Mouse (Mus musculus) liver, embryonic 13.5 days (tissue): ENCODE data around the gene Sowahc. TPM values are rescaled to one million over a fixed set of nuclear protein-coding genes. Genes with fewer than 3 reads are reported as not detected.

ENCODE experiments used
- ATAC-seq: fragments of 200-750 bp; cut with Nextera tagmentation; 2 replicates; pipeline ENCODE4 v1.8.0; 2017; ENCODE audit warnings: low read depth, mild to moderate bottlenecking, moderate number of reproducible peaks, moderate library complexity
- DNase-seq: peaks from one replicate; pipeline ENCODE4 v3.0.0; 2022
- H3K27ac ChIP-seq: fragments of 300-500 bp; sonication (generic); 2 replicates; pipeline ENCODE4 v1.5.1; 2015; ENCODE audit warnings: moderate library complexity, mild to moderate bottlenecking, inconsistent platforms
- H3K27me3 ChIP-seq: fragments of 300-500 bp; sonication (generic); 2 replicates; pipeline ENCODE4 v1.6.1; 2015; ENCODE audit warnings: mild to moderate bottlenecking, inconsistent platforms
- H3K36me3 ChIP-seq: fragments of 300-500 bp; sonication (generic); 2 replicates; pipeline ENCODE4 v1.6.1; 2015; ENCODE audit warnings: mild to moderate bottlenecking, inconsistent platforms
- H3K4me1 ChIP-seq: fragments of 300-500 bp; sonication (generic); replicated peaks from 2 replicates; pipeline ENCODE4 v1.6.1; 2015; ENCODE audit warnings: inconsistent platforms
- H3K4me2 ChIP-seq: fragments of 300-500 bp; sonication (generic); 2 replicates; pipeline ENCODE4 v1.6.1; 2015; ENCODE audit warnings: inconsistent platforms, mild to moderate bottlenecking, moderate library complexity
- H3K4me3 ChIP-seq: fragments of 300-500 bp; sonication (generic); replicated peaks from 2 replicates; pipeline ENCODE4 v1.5.1; 2015; ENCODE audit warnings: mild to moderate bottlenecking, inconsistent platforms
- H3K9ac ChIP-seq: fragments of 300-500 bp; sonication (generic); 2 replicates; pipeline ENCODE4 v1.6.1; 2015; ENCODE audit warnings: mild to moderate bottlenecking, inconsistent platforms
- H3K9me3 ChIP-seq: fragments of 300-500 bp; sonication (generic); replicated peaks from 2 replicates; pipeline ENCODE4 v1.6.1; 2016; ENCODE audit warnings: inconsistent platforms
- whole genome bisulfite sequencing: fragments of 180-500 bp; shearing (Covaris S2); methylation state at CpG from one replicate; pipeline ENCODE4 v1.1.7; 2015; ENCODE audit not compliant: insufficient replicate concordance; 5-methylcytosine and 5-hydroxymethylcytosine counted together
- polyA plus RNA-seq: library from polyadenylated mRNA; unstranded; fragments of >200 nt; fragmentation: Nextera tagmentation; extraction: Ambion mirVana; gene quantifications from 2 replicates; pipeline ENCODE4 v1.2.1, GENCODE M21; 2015

Gene Sowahc
- 1.5 and 2.1 TPM in 2 replicates for polyA plus RNA-seq

DNA sequence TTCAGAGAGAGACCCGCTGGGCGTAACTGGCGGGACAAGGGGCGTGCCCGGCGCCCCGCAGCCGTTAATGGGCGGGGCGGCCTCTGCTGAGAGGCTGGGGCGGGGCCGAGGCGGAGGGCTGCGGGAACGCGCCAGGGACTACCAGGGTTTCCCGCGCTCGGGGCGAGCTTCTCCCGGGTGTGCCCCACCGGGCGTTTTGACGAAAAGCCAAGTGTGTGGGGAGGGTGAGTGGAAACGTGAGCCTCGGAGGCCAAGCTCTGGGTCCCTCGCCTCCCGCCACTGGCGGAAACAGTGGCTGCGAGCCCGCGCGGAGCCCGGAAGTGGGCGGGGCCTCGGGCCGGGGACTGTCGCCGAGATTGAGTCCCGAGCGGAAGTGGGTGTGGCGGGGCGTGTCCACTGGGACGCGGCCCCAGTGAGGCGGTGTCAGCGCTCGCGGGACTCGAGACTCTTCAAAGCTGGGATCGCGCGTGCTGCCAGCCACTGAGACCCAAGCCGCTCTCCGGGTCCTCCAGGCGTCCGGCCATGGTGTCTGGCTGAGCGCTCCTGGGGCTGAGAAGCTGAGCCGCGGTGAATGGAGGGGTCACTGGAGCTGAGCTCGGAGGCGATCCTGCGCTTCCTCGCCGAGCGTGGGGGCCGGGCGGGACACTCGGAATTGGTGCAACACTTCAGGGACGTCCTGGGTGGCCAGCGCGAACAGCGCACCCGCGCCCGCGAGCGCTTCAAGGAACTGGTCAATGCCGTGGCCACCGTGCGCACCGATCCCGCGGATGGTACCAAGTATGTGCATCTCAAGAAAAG, at the start of gene Sowahc, which contains the start of gene Sept10:
Gene Sowahc (plus strand): TSS at position 481 of the 798 bp plus-strand sequence.
Gene Sept10 (minus strand): TSS at position 375 of the 798 bp plus-strand sequence.
- Histone ChIP-seq H3K27ac (peak within 1 kb of the TSS; percentile 71), H3K9ac (peak within 1 kb of the TSS; percentile 69), H3K4me3 (peak within 1 kb of the TSS; percentile 66), H3K27me3 (peaks cover 56% of the 10 kb centered on the region), H3K9me3 (no peaks in the 10 kb centered on the region), H3K36me3 (no peaks in the 10 kb centered on the region), H3K4me1 (peaks cover 17% of the 10 kb centered on the region), H3K4me2 (peak within 1 kb of the TSS; percentile 87)
- ATAC-seq (peak; percentile 86), DNase-seq (peak; percentile 82)
- under 1% methylated on average over 84 of the region's 84 CpGs for WGBS

DNA sequence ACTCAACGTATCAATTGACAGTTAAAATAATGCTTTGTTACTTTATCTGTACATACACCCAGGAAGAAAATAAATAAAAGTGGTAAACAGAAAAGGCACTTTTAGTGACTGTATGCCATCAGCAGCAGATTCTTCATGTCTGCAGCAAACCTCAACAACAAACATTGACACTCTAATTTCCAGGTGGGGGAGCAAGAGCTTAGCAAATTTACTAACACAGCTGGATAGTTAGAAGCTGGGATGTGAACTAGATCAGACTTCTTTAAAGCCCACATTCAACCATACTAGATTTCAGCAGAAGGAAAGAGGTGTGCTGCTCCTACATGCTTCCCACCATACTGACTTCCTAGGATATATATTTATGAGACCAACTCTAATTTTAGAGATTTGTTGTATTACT, 49.2 kb upstream of the Sowahc start:
- no peaks in the 10 kb centered on the region for H3K36me3 ChIP-seq
- no peak overlapping the region for H3K9ac ChIP-seq
- 67% methylated on average over 1 of the region's 1 CpGs for WGBS
- H3K27ac ChIP-seq, result no peak overlapping the region
- DNase-seq, result no peak
- H3K4me1 ChIP-seq, result peaks cover 6% of the 10 kb centered on the region; the same call in 1 of the 2 replicates
- no peak for ATAC-seq
- H3K4me2 ChIP-seq, result no peak overlapping the region
- H3K9me3 ChIP-seq, result no peaks in the 10 kb centered on the region
- H3K27me3 ChIP-seq, result no peaks in the 10 kb centered on the region
- no peak overlapping the region for H3K4me3 ChIP-seq

DNA sequence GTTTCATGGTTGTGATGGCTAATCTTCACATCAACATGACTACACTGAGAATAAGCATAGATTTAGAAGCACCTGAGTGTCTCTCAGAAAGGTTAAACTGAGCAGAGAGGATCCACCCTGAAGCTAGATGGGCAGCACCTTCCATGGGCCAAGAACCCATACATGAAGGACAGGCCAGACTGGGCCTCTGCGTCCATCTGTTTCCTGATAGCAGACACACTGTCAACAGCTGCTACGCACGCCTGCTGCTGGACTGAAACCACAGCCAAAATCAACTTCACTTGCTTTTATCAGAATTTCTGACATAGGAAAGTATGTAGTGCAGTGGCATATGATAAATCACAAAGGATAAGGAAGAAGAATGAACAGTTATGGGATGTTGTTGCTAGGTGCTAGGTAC, 42.1 kb upstream of the Sowahc start:
- WGBS, result 27% methylated on average over 3 of the region's 3 CpGs
- no peaks in the 10 kb centered on the region for H3K9me3 ChIP-seq
- no peak for ATAC-seq

DNA sequence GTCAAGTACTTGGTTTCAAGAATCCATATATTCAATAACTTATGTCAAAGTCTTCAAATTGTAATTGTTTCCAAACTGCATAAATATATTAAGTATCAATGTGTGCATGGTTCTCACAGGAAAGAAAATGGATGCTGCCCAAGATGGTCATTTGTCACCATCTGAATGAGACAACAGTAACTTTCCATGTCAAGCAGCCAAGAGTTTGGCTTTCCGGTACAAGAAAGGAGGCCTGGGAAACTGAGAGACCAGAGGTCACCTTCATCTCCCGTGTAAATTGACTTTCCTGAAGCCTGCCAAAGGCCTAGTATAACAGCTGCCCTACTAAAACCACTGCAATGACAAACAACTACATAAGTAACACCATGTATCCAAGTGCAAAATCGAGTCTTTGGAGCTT, 39.4 kb upstream of the Sowahc start:
- H3K4me2 ChIP-seq, result no peak overlapping the region
- no peak overlapping the region for H3K9ac ChIP-seq
- H3K27me3 ChIP-seq, result no peaks in the 10 kb centered on the region
- no peaks in the 10 kb centered on the region for H3K4me1 ChIP-seq
- no peak overlapping the region for H3K27ac ChIP-seq
- ATAC-seq (no peak), DNase-seq (no peak)
- no peaks in the 10 kb centered on the region for H3K9me3 ChIP-seq
- H3K4me3 ChIP-seq, result no peak overlapping the region
- WGBS, result 58% methylated on average over 3 of the region's 3 CpGs
- no peaks in the 10 kb centered on the region for H3K36me3 ChIP-seq

More for the DNA sequence above, 42.1 kb upstream of the Sowahc start:
- Histone ChIP-seq H3K27me3 (no peaks in the 10 kb centered on the region), H3K36me3 (no peaks in the 10 kb centered on the region), H3K9ac (no peak overlapping the region), H3K4me1 (no peaks in the 10 kb centered on the region), H3K4me2 (no peak overlapping the region), H3K27ac (no peak overlapping the region), H3K4me3 (no peak overlapping the region)
- DNase-seq, result no peak

DNA sequence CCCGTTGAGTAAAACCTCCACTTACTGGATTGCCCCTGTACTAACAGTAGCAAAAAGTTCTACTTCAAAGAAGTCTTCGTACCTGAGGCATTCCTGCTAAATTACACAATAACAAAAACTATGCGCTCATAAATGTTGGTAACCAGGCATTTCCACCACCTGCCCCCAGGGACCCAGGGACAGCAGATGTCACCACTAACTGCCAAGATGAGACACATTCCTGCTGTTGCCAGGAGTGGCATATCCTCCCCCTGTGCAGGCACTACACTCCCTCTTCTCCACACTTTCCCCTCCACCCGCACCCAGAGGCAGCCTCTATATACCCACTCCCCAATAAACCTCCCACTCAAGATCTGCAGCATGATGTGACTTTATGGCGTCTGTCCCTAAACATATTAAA, 26.9 kb upstream of the Sowahc start:
- no peak overlapping the region for H3K9ac ChIP-seq
- no peaks in the 10 kb centered on the region for H3K9me3 ChIP-seq
- no peaks in the 10 kb centered on the region for H3K27me3 ChIP-seq
- H3K4me2 ChIP-seq, result no peak overlapping the region
- H3K4me1 ChIP-seq, result no peaks in the 10 kb centered on the region
- WGBS, result 69% methylated on average over 5 of the region's 5 CpGs
- H3K4me3 ChIP-seq, result no peak overlapping the region
- ATAC-seq (no peak), DNase-seq (no peak)
- no peak overlapping the region for H3K27ac ChIP-seq
- no peaks in the 10 kb centered on the region for H3K36me3 ChIP-seq

DNA sequence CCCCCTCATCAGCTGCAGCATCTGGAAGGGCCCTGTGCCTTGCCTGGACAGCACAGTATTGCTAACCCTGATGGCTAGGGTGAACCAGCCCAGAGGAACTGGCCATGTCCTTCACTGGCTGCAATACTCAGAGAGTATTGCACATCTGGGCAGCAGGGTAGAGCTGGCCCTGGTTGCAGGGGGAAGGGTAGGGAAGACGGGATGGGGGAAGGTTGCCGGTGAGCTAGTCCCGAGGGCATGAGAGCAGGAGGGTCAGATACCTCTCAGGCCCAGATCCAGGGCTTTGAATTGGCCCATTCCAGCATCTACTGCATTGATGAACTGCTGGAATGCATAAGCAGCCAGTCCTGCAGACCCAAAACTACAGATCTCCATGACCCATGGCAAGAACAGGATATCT, 25.0 kb upstream of the Sowahc start:
- DNase-seq (no peak), ATAC-seq (no peak)
- Histone ChIP-seq H3K27me3 (no peaks in the 10 kb centered on the region), H3K4me2 (no peak overlapping the region), H3K4me3 (no peak overlapping the region), H3K4me1 (no peaks in the 10 kb centered on the region), H3K36me3 (no peaks in the 10 kb centered on the region), H3K27ac (no peak overlapping the region), H3K9ac (no peak overlapping the region), H3K9me3 (no peaks in the 10 kb centered on the region)
- WGBS, result 79% methylated on average over 3 of the region's 3 CpGs

DNA sequence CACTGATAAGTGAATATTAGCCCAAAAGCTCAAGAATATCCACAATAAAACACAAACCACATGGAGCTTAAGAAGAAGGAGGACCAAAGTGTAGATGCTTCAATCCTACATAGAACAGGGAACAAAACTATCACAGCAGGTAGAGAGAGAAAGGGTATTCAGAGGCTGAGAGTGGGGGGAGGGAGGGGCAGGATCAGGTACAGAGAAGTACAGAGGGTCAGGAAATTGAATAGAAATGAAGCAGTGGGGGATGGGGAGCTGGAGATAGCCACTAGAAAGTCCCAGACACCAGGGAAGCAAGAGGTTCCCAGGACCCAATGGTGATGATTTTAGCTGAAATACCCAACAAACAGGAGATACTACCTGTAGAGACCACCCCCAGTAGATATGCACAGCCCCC, 21.7 kb upstream of the Sowahc start:
- no peaks in the 10 kb centered on the region for H3K27me3 ChIP-seq
- no peaks in the 10 kb centered on the region for H3K9me3 ChIP-seq
- no peak overlapping the region for H3K27ac ChIP-seq
- H3K4me1 ChIP-seq, result no peaks in the 10 kb centered on the region
- DNase-seq, result no peak
- no peak overlapping the region for H3K9ac ChIP-seq
- ATAC-seq, result no peak
- H3K4me3 ChIP-seq, result no peak overlapping the region
- no peak overlapping the region for H3K4me2 ChIP-seq
- H3K36me3 ChIP-seq, result no peaks in the 10 kb centered on the region

DNA sequence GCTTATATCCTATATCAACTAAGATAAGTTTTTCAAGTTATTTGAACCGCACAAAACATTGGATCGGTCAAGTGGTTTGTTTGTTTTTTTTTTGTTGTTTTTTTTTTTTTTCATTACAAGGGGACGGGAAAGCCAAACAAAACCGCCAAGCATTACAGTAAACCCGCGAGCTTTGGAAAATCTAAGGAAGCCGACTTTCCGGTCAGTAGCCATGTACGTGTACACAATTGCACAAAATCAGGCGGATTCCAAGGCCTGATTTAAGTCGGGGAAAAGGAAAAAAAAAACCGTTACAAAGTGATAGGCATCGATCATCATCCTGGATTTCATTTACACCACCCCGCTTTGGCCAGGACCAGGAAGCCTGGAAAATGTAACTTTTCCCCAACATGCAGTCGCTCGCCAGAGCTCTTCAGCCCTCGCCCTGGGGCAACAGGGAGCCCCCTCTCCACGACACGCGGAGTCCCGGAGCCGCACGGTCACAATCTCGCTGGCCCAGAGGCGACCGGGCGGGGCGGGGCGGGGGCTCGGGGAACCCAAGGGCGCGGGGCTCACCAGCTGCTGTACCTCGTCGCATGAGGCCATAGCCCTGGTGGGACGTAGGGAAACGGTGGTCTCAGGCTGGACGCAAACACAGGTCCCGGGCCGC, 805 bp upstream of the Sowahc start:
- H3K4me2 ChIP-seq, result peak overlapping the region; percentile 87
- ATAC-seq (peak; percentile 54; the same call in 1 of the 2 replicates), DNase-seq (no peak)
- no peaks in the 10 kb centered on the region for H3K9me3 ChIP-seq
- H3K4me1 ChIP-seq, result peaks cover 17% of the 10 kb centered on the region
- 2% methylated on average over 39 of the region's 39 CpGs for WGBS
- peak overlapping the region; percentile 66 for H3K4me3 ChIP-seq
- H3K9ac ChIP-seq, result peak overlapping the region; percentile 69
- H3K36me3 ChIP-seq, result no peaks in the 10 kb centered on the region
- H3K27ac ChIP-seq, result peak overlapping the region; percentile 71
- peaks cover 56% of the 10 kb centered on the region for H3K27me3 ChIP-seq

DNA sequence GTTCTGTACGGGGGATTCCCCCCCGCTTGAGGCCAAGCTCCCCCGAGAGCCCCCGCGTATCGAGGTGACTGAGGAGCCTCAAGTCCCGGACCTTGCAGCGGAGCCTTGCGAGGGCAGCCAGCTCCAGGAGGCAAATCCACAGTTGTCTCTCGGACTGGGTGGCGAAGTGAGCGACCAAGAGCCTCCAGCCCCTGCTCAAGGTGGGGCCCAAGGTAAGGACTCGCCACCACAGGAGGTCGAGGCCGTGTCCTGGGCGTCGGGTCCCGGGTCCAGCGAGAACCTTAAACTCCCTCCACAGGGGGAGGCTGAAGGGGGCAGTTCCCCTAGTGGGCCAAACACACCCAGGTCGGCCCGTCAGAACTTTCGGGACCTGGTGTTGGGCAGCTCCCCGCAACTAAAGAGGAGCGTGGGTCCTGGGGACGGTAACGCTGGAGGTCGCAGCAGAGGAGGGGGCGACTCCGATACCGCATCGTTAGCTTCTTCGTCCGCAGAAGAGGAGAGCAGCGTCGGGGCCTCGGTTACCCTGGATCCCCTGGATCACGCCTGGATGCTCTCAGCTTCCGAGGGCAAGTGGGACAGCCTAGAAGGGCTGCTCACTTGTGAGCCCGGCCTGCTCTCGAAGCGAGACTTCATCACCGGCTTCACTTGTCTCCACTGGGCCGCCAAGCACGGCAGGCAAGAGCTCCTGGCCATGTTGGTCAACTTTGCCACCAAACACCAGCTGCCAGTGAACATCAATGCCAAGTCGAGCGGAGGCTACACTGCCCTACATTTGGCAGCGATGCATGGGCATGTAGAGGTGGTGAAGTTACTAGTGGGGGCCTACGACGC, 733 bp downstream of the Sowahc start:
- peaks cover 56% of the 10 kb centered on the region for H3K27me3 ChIP-seq
- WGBS, result 4% methylated on average over 49 of the region's 49 CpGs
- DNase-seq (no peak), ATAC-seq (peak; percentile 10; the same call in 1 of the 2 replicates)
- no peaks in the 10 kb centered on the region for H3K36me3 ChIP-seq
- H3K4me1 ChIP-seq, result peaks cover 17% of the 10 kb centered on the region
- peak overlapping the region; percentile 87 for H3K4me2 ChIP-seq
- H3K9me3 ChIP-seq, result no peaks in the 10 kb centered on the region
- H3K9ac ChIP-seq, result peak overlapping the region; percentile 69
- H3K4me3 ChIP-seq, result peak overlapping the region; percentile 66
- H3K27ac ChIP-seq, result no peak overlapping the region

DNA sequence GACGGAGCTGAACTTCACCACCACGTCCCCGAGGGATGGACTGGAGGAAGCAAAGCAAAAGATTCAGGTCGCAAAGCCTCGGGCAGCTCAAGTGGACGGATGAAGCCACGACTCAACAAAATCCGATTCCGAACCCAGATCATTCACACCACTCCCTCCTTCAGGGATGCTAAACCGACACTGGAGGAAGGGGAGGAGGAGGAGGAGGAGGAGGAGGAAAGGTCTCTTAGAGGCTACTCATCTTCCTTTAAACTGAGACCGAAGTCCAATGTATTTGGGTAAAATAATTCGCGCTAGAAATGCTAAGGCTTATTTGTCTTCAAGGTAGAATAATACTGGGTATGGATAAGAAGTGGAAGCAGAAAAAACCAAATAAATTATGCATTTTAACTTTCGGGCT, 1.5 kb downstream of the Sowahc start:
- DNase-seq, result no peak

DNA sequence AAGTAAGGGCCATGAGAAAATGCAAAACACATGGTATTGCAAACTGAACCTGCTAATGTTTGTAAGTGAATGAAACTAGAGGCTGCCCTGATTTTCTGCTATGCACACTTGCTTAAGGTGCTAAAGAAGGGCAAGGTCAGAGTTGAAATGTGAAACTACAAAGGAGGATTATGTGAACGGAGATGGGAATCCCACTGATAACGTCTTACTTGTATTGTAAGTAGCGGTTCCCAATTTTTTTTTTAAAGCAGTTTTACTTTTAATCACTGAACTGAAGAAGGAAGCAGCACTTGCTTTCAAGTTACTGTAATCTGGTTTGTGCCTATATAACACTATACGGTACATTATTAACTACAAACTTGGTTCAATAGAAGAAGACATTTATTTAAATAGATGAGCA, 2.1 kb downstream of the Sowahc start:
- 0 out of 2 replicates have a peak overlapping the region, but pooled peaks have one; percentile 7 for H3K4me3 ChIP-seq
- DNase-seq, result no peak
- no peaks in the 10 kb centered on the region for H3K9me3 ChIP-seq
- no peak overlapping the region for H3K9ac ChIP-seq
- WGBS, result 76% methylated on average over 4 of the region's 4 CpGs
- H3K4me1 ChIP-seq, result peaks cover 17% of the 10 kb centered on the region
- H3K27ac ChIP-seq, result no peak overlapping the region
- no peak for ATAC-seq
- peak overlapping the region; percentile 87; the same call in 1 of the 2 replicates for H3K4me2 ChIP-seq
- H3K36me3 ChIP-seq, result no peaks in the 10 kb centered on the region
- H3K27me3 ChIP-seq, result peaks cover 52% of the 10 kb centered on the region

More for the DNA sequence above, 1.5 kb downstream of the Sowahc start:
- H3K4me3 ChIP-seq, result peak overlapping the region; percentile 66
- no peaks in the 10 kb centered on the region for H3K36me3 ChIP-seq
- peaks cover 17% of the 10 kb centered on the region for H3K4me1 ChIP-seq
- WGBS, result 38% methylated on average over 14 of the region's 14 CpGs
- peak overlapping the region; percentile 87 for H3K4me2 ChIP-seq
- H3K9ac ChIP-seq, result no peak overlapping the region
- no peak for ATAC-seq
- H3K9me3 ChIP-seq, result no peaks in the 10 kb centered on the region
- H3K27me3 ChIP-seq, result peaks cover 56% of the 10 kb centered on the region
- H3K27ac ChIP-seq, result no peak overlapping the region
